Mouse (Mus musculus): Measurements from ENCODE around the gene Tubgcp3.
"Not testable (repeated sequence)": the region's sequence is repeated elsewhere in the genome, so short reads cannot be mapped to it uniquely, and the experiment has no call there.

Gene Tubgcp3

DNA sequence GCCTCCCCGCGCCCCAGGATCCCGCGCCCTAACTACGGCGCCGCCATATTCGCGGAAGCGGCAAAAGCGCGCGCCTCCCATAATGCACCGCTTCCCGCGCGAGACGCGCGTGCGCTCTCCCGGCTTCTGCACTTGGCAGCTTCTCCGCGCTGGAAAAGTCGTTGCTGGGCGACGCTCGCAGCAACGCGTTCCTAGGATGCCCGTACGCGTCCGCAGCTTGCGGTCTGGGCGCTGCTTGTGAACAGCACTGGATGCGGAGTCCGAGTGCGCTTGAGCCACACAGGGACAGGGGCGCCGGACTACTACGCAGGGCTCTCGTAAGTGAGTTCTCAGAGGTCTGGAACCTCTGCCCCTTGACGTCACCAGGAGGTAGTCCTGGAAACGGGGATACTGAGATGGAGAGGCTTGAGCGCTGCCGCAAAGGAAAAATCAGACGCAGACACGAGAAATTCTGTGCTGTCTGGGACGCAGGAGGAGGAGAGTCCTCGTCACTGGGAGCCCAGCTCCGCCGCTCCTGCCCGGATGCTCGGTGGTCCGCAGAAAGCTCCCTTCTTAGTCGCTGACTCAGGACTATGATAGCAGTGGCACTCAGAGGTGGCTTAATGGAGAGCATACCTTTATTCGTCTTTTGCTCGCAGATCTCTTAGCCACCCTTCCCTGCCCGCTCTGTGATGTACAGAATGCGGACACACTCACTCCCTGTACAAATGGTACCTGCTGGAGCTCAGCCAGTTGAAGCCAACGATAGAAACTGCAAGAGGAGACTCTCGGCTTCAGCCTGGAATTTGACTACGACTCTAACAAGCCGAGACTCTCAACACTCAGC lies at the start of gene Tubgcp3:
Gene Tubgcp3 (minus strand): TSS at position 193 of the 826 bp plus-strand sequence.
- peak; percentile 82 to 92 for DNase-seq (ENCODE audit: low spot score in 2 of 2)

DNA sequence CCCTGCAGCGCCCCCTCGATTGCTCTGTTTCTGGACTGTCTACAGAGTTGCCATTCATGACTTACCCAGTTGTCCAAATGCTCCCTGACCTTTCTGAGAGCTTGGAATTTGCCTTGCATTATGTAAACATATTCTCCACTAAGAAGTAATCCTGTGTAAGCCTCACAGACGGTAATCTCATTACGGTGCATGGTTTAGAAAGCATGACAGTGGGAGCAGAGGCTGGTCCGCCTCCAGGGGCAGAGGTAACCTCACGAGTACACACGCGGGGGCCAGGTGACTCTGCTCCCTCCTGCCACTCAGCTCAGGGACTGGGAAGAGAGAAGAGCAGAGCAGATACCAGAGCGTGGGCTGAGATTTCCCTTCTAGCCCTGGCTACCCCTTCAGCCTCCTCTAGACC lies 47.0 kb upstream of the Tubgcp3 start:
- DNase-seq (ENCODE audit: low spot score in 2 of 2): no peak

DNA sequence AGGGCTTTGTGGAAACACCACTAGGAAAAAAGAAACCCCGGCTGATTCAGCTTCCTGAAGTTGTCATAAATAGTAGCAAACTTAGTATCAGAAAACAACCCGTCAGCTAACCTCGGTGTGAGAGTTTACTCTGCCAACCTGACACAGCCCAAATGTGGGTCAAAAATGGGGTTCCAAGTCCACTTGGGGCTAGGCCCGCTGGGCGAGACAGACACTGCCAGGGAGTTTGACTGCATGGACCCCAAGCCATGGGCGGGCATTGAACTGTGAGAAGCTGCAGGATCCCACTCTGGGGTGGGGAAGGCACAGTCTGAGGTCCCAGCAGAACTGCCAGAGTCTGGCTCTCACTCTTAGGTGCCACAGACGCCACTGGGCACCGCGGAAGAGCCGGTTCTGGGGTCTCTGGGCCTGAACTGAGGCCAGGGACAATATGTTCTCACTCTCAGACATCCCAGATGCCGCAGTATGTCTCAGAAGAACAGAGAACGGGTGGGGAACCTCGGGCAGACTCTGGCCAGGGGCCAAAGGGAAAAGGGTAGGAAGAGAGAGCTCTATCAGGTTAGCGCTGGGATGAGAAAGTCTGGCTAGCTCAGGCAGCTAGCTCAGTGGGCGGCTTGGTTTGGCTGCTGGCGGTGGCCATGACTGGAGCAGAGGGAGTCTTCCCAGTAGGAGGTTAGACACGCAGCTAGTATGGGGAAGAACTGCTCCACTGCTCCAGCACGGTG lies 44.0 kb upstream of the Tubgcp3 start:
- no peak for DNase-seq (ENCODE audit: low spot score in 2 of 2)

DNA sequence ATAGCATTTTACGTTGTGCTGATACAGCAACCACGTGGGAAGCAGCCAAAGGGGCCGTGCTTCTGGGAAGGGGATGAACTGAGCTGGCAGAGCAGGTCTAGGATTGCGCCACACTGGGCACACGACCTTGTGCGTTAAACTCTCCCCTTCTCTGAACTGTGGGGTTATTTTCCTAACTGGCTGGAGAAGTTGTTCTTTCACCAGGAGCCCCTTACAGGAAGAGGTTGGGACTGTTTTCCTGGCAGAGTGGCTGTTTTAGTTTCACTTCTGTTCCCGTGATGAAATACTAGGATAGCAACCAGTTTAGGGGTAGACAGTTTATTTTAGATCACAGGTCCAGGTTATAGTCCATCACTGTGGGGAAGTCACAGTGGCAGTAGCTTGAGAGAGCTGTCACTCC lies 39.6 kb upstream of the Tubgcp3 start:
- DNase-seq (ENCODE audit: low spot score in 2 of 2): no peak

DNA sequence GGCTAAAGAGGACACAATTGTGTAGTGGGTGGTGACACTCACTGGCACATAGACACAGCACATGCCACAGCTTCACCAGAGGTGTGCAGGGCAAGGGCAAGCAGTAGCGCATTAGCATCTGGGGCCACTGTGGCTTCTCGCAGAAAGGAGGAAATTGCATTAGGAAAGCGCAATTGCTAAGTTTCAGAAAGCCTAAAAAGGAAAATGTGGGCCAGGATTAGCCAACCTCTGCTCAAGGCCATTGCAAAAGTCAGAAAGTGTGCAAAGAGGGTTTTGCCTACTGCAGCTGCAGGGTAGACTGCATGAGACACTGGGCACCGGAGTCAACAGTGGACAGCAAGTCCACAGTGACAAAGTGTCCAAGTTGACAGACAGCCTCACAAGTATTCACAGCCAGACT lies 31.5 kb upstream of the Tubgcp3 start:
- no peak for DNase-seq (ENCODE audit: low spot score in 2 of 2)

DNA sequence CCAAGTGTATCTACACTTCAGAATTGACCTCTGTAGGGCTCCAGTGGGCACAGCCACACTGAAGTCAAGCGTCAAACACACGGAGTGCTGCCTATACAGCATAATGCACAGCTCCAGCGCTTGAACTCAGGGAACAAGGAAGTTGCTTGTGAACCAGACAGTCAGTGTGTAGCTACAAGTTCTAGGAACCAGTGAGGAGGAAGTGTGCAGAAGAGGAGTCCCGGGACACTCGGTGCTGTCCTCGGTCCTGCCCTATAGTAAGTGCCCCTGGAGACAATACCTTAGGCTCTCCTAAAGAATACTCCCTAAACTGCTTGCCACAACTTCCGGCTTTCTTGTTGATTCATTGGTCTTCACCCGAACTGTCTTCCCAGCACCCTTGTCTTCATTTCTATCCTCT lies 30.2 kb upstream of the Tubgcp3 start:
- no peak for DNase-seq (ENCODE audit: low spot score in 2 of 2)

DNA sequence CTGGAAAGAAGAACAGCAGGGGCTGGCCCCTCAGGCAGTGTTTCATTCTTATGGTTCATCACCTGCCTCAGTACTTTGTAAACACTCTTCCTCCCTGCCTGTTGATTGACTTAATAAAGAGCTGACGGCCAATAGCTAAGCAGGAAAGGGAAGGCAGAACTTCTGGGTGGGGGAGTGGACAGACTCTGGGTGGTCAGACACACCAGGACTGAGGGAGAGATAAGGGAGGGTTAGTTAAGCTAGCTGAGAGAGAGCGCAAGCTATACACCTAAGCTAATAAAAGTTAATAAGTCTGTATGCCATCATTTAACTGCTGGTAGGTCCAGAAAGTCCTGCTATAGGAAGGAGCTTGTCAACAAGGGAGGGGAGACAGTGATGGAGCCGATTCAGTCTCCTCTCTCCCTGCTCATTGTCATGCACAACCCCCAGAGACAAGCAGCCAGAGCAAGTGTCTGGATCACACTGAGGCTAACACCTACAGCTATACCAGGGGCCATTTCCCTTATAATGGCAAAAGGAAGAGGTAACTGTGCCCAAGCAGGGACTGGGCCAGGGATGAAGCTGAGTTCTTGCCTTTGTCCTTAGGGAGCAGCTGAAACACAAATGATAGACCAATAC lies 26.7 kb upstream of the Tubgcp3 start:
- no peak for DNase-seq (ENCODE audit: low spot score in 2 of 2)

DNA sequence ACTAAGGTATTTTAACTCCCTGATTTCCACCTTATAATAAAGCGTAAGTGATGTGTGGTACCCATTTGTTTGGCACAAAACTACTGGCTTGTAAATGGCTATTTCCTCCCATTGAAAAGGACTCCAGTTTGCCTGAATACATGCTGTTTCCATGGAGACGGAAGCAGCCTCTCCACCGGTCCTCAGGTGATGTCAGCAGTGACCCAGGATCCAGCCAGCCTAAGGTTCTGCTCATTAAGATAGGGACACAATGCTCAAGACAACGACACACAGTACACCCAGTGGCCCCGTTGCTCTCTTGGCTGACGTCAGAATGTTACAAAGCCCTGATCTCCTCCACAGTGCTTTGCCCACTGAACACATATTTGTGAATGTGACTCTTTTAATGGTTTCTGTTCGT lies 16.8 kb upstream of the Tubgcp3 start:
- no peak for DNase-seq (ENCODE audit: low spot score in 2 of 2)

DNA sequence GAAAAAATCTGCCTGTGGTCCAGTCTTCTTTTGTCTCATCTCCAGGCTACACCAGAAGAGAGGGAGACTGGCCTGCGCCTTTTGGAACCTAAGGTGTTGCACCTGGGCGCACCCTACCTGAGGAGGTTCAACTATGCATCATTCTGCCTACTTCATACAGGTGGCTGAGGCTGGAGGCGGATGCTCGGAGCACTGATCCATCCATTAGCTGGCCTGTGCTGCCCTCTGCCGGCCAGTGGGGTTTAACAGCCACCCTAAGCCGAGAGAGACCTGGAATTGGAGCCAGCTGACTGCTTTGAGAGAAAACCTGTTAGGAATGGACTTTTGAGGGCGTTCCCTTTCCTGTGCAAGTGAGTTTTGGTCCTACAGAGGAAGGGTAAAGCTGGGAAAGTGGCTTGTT lies 5.5 kb upstream of the Tubgcp3 start:
- DNase-seq (ENCODE audit: low spot score in 2 of 2): peak; percentile 71 to 88

DNA sequence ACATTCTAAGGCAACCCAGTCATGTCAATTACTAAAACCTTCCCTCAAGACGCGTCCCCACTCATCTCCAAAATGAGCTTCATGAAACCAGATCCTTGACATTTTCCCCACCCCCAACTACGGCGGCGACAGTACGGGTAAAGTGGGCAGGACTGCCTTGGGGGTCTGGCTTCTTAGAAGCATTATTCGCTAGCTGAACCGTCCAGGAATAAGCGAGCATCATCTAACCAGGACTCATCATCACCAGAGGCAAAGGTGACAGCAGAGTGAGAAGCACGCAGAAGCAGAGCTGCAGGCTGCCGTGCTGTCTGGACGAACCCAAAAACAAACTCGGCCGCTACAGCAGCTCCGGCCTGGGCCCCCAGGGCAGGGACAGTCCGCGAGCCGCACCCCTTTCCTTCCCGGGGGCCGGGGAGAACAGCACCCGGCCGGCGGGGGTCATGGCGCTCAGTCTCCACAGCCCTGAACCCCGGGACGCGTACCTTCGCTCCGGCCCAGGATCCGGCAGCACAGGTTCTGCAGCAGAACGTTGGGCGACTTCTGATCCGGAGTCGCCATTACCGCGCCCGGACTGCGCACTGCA lies 484 bp downstream of the Tubgcp3 start:
- DNase-seq (ENCODE audit: low spot score in 2 of 2): no peak

DNA sequence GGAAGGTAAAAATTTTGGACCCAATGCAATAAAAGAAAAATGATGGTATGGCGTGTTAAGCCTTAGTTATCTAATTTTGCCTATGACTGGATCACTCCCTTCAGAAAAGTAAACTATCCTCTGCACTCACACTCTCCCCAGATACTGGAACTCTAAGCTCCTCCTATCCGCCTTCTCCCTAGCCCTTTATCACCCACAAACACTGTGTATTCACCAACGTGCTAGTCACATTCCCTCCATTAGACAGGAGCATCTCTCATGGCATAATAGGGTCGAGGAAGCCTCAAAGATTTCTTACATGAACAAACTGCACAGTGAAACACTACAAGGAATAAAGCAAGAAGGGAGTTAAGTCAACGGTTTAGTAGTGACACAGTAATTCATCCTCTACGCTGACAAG lies 1.1 kb downstream of the Tubgcp3 start:
- peak in 1 of 2 experiments; percentile 10 for DNase-seq (ENCODE audit: low spot score in 2 of 2)

DNA sequence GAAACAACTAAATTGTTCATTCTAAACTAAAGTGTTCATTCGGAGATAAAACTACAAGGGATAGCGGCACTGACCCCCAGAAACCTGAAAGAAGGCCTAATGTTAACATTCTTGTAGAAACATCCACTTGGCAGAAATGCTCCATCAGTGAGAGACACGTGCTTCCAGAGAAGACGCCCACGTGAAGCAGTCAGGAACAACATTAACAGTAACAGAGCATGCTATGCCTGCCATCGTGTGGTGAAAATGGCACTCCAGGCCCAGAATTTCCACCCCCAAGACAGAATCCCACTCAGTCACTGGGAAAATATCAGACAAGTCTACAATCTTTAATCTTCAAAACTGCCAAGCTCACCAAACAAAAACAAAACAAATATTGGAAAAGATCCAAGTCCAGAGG lies 3.2 kb downstream of the Tubgcp3 start:
- DNase-seq (ENCODE audit: low spot score in 2 of 2): no peak

DNA sequence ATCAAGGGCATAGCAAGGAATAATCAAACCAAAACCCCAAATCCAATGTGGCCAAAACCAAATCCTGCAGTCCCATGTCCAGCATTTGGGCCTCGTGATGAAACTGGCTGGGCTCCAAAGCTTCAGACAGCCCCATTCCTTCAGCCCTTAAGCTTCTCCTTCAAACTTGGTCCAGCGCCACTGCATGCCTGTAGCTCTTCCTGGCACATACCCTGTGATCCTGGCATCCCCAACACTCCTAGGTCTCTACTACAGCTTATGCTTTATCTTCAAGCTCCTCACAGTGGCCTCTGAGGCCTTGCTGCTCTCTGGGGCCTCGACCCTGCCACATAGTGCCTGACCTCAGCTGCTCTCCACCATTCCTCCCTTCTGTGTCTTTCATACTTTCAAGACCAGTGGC lies 5.5 kb downstream of the Tubgcp3 start:
- not testable (repeated sequence) for DNase-seq (ENCODE audit: low spot score in 2 of 2)

DNA sequence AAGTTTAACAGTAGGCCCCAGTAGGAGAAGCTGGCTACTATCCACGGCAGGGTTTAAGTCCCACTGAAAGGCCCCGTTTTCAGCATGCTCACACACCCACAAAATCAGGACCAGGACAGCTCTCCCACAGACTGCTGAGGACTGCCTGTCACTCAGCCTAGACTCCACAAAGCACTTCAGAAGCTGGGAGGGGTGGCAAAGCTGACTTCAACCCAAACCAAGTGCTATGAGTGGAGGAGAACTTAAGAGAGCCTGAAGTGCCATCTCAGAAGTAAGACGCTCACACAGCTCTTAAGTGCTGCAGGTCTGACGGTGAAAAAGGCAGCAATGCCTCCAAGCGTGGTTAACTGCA lies 9.0 kb downstream of the Tubgcp3 start:
- DNase-seq (ENCODE audit: low spot score in 2 of 2): no peak

DNA sequence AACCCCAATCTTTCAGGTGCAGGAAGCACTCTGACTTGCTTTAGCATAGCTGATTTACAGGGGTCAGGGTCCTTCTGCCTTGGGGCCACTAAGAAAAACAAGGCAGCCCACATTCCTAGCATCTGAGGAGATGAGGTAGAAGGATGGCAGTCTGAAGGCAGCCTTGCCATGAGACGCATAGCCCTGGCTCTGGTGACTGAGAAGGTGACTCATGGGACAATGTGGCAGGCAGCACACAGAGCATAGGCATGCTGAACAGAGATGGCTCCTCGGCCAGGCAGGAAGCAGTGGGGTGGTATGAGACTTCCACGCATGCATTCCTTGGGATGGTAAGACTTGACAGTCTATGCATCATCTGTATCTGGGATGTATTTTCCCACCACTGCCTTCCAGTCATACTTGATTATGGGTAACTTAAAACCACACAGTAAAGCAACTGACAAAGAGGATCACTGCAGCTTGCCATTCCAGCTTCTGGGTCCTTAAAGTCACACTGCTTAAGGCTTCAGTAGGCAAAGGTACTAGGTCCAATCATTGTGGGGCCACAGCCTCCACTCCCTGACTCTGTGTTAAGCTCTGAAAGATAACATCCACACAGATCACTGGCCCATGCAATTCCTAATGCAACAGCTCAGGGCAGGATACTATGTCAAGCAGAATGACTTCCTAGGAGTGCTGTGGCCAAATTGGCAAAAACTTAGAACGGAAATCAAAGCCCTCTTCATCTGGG lies 9.5 kb downstream of the Tubgcp3 start:
- DNase-seq (ENCODE audit: low spot score in 2 of 2): no peak

DNA sequence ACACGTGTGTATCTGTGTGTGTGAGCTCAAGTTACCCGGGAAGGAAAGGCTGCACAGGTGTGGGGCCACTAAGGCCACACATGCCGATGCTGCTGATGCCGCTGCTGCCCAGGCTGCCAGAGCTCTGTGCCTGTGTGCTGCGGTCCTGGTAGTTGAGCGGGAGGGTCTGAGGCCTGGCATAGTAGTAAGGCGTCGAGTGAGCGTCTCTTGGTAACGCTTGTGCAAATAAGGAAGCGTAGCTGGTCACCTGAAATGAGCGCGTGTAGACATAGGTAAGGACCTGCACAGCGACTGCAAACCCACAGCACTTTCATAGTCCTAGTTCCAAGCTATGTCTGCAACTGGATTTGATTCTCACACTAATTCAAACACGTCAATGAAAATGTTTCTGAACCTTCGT lies 14.6 kb downstream of the Tubgcp3 start:
- no peak for DNase-seq (ENCODE audit: low spot score in 2 of 2)

DNA sequence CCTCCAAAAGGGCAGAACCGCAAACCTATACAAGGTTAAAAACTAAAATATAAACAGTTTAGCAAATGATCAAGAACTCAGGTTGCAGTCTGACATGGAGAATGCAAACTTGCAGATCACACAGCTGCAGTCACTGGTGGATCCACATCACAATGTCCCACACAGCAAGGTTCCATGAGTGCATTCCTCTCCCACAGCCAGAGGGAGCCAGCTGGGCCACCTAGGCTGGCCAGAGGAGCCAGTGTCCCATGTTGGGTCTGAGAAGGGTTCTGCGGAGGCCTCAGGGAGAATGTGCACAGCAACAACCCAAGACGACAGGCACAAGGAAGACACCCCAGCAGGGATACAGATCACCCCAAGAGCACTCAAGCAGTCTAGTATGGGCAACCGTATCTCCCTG lies 20.8 kb downstream of the Tubgcp3 start:
- DNase-seq (ENCODE audit: low spot score in 2 of 2): no peak

DNA sequence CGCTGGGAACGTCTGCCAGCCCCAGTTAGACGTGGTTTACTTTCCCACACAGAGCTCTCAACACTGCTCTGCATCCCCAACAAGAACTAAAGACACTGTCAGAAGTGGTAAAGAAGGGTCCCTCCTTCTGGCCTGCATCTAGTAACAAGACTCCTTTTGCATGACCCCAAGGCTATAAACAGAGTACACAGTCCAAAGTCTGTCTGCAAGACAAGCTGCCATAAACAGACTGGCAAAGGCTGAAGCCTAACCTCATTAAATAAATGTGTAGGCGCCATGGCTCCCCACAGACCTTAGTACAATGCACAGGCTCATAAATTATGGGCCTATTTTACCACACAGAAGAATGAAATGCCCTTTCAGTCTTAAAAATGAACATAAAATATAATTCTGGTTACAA lies 21.6 kb downstream of the Tubgcp3 start:
- DNase-seq (ENCODE audit: low spot score in 2 of 2): no peak

DNA sequence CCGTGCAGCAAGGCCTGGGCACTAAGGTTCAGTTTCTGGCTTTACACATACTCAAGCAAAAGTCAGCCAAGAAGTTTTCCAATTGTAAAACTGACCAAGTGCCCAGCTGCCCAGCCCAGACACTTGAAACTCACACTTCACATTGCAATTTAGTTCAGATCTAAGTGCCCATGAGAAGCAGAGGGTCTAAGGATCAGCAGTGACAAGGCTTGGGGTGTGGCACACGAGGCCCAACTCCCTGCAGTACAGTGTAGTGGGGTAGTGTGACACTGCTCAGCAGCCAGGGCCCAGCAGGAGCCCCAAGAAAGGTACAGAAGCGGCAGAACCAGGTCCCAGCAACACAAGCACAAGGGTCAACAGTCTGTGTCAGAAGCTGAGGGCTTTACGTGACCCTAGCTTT lies 23.1 kb downstream of the Tubgcp3 start:
- no peak for DNase-seq (ENCODE audit: low spot score in 2 of 2)

DNA sequence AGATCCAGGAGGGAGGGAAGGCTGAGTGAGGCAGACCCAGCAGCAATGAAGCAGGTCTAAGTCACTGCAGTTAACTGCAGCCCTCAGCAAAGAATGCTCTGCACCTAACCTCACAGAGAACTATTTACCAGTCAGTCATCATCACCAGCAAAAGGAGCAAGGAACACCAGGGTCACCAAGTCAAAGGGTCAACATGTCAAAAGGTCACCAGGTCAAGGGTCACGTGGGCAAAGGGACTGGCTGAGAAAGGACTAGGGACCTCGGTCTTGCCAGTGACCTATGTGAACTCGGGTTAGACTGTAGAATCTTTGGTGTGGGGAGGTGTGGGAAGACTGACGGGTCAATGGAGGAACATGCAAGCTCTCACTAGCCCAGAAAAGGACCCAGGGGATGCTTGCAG lies 25.5 kb downstream of the Tubgcp3 start:
- no peak for DNase-seq (ENCODE audit: low spot score in 2 of 2)

DNA sequence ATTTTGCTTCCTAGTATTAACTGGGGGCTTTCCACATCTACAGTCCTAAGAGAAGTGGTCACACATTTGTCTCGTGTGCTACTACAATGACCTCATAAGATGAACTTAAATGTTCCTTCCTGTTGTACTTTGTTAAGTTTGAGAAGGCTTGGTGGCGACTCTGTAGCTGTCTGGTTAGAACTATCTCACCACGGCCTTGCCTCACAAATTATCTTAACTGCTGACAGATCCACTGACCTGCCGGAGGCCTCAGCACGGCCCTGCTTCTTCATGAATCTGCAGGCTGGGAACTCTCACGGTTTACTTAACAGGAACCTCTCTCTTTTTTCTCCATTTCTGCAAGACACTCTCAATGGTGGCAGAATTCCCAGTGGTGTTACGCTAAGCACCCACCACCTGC lies 27.2 kb downstream of the Tubgcp3 start:
- DNase-seq (ENCODE audit: low spot score in 2 of 2): no peak

DNA sequence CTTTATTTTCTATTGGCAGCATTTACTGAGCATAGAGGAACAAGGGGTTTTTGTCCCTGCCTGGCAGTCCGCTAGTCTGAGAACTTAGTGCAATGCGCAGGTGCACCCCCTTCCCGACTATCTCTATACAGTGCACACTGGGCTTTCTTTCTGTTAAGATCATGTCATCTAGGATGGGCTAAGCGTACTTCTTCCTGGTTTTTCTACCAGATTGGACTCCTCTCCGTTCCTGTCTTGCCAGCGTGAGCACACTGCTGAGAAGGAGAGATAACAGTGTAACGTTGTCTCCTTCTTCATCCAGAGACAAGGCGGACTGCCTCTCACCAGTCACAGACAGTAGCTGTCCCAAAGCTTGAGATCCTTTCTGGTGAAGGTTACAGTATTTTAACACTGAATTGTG lies 27.7 kb downstream of the Tubgcp3 start:
- DNase-seq (ENCODE audit: low spot score in 2 of 2): no peak

Measured in spleen, postnatal 10 days (tissue).